Mouse (Mus musculus): ENCODE data around the gene Vmn2r42.
"Not testable (repeated sequence)": the region's sequence is repeated elsewhere in the genome, so short reads cannot be mapped to it uniquely, and the experiment has no call there.

The Vmn2r42 gene

GRCm38 (mm10) chr7:8200220-8200619 is at the start of gene Vmn2r42:
Gene Vmn2r42 (minus strand): TSS chr7:8200320.
- DNase-seq (ENCODE audit: low read depth), result not testable (repeated sequence)

- DNase-seq (ENCODE audit: low read depth), result not testable (repeated sequence)
Observed at GRCm38 (mm10) chr7:8161554-8161953, 38.6 kb downstream of the Vmn2r42 start, which contains the start of gene Vmn2r41. Gene Vmn2r41 (minus strand): TSS chr7:8161654.

All from induced T-regulatory cell, adult 2 months (primary cell).